In the genomic region with DNA sequence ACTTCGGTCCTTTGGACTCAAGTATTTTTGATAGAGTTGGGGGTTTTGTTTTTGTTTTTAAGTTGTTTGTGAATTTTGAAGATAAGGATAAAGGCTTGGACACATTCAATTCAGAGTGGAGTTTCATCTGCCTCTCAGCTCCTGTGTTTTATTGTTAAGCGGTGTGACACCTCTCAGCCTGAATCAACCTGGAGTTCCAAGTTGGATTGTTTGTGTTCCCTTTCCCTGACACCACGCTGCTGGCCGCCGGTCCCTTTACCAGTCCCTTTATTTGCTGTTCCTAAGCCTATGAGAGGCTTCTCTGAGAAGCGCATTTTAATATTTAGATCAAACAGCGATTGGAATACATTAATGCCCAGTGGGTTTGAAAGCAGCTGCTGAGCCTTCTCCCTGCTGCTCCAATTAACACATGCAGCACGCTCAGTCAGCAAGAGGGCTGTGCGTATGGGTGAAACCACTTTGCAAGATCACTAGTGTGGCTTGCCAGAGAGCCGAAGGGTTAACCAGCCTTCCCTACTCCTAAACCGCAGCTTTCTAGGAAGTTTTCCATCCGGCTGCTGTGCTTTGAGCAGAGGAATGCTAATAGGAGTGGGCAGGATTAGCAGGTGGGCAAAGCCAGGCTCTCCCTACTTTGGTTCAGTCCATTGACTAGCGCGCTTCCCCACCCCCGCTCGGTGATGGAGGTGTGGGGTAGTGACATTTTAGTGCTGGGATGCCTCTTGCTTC, we compare ENCODE assay signal across 7 mouse cellular contexts.
DNase-seq lines count a peak whose midpoint lies in the region; ATAC-seq and TF ChIP-seq lines count a peak whose summit lies in the region.

No protein-coding gene starts in this region.

- H3K9me3 ChIP-seq in E14TG2a.4 (ENCODE audit: low read length), result no peaks in the 10 kb centered on the region
- no peaks in the 10 kb centered on the region for H3K9me3 ChIP-seq in forebrain, postnatal 0 days (ENCODE audit: low read length)
- no peaks in the 10 kb centered on the region for H3K9me3 ChIP-seq in liver, embryonic 16.5 days (replicated peaks; ENCODE audit: control insufficient read depth, low read length)
- no peaks in the 10 kb centered on the region for H3K9me3 ChIP-seq in stomach, embryonic 15.5 days

- peak overlapping the region; percentile 49 for H3K9ac ChIP-seq in forebrain, postnatal 0 days
- no peak overlapping the region for H3K9ac ChIP-seq in liver, embryonic 16.5 days (ENCODE audit: low read depth, low read length)
- H3K9ac ChIP-seq in stomach, embryonic 15.5 days, result no peak overlapping the region

- no peaks in the 10 kb centered on the region for H3K36me3 ChIP-seq in E14TG2a.4 (ENCODE audit: insufficient read depth, low read length)
- no peaks in the 10 kb centered on the region for H3K36me3 ChIP-seq in forebrain, postnatal 0 days (ENCODE audit: insufficient read depth)
- no peaks in the 10 kb centered on the region for H3K36me3 ChIP-seq in liver, embryonic 16.5 days (ENCODE audit: control insufficient read depth, insufficient read depth)
- H3K36me3 ChIP-seq in stomach, embryonic 15.5 days, result no peaks in the 10 kb centered on the region

- H3K27me3 ChIP-seq in E14TG2a.4 (ENCODE audit: insufficient read depth, low read length), result peaks cover 39% of the 10 kb centered on the region
- no peaks in the 10 kb centered on the region for H3K27me3 ChIP-seq in forebrain, postnatal 0 days (ENCODE audit: insufficient read depth, low read length)
- peaks cover 2% of the 10 kb centered on the region for H3K27me3 ChIP-seq in liver, embryonic 16.5 days (ENCODE audit: control insufficient read depth, insufficient read depth, low read depth, low read length)
- H3K27me3 ChIP-seq in stomach, embryonic 15.5 days (replicated peaks), result 0 out of 2 replicates have a peak, but pooled peaks cover 4% of the 10 kb centered on the region

- H3K4me3 ChIP-seq in E14TG2a.4 (replicated peaks; ENCODE audit: low read length), result peak overlapping the region; percentile 63
- H3K4me3 ChIP-seq in forebrain, postnatal 0 days (ENCODE audit: low read depth, low read length), result peak overlapping the region; percentile 48
- H3K4me3 ChIP-seq in liver, embryonic 16.5 days (ENCODE audit: low read depth, low read length), result peak overlapping the region; percentile 28
- peak overlapping the region; percentile 29 for H3K4me3 ChIP-seq in stomach, embryonic 15.5 days (replicated peaks)

- peak; percentile 91 for DNase-seq in MN1 (ENCODE audit: low spot score)
- DNase-seq in forebrain, postnatal 0 days, result peak; percentile 83
- DNase-seq in kidney, postnatal 36 days, result peak; percentile 13 to 36
- DNase-seq in ovary, postnatal 36 days (ENCODE audit: low spot score), result no peak

- peaks cover 17% of the 10 kb centered on the region for H3K4me1 ChIP-seq in E14TG2a.4 (replicated peaks; ENCODE audit: low read depth, low read length)
- peaks cover 11% of the 10 kb centered on the region; the same call in 1 of the 2 replicates for H3K4me1 ChIP-seq in forebrain, postnatal 0 days (ENCODE audit: insufficient read depth)
- H3K4me1 ChIP-seq in liver, embryonic 16.5 days (ENCODE audit: control insufficient read depth, low read depth, low read length), result no peaks in the 10 kb centered on the region; the same call in 1 of the 2 replicates
- peaks cover 12% of the 10 kb centered on the region; the same call in 1 of the 2 replicates for H3K4me1 ChIP-seq in stomach, embryonic 15.5 days

- TF ChIP-seq CTCF in E14TG2a.4 (conservative IDR thresholded peaks at IDR 0.05; ENCODE audit: low read length), result no peak
- TF ChIP-seq CTCF in forebrain, postnatal 0 days (IDR thresholded peaks at IDR 0.05; ENCODE audit: low read depth), result no peak

- peak overlapping the region; percentile 86 for H3K4me2 ChIP-seq in forebrain, postnatal 0 days (ENCODE audit: low read depth)
- H3K4me2 ChIP-seq in liver, embryonic 16.5 days (ENCODE audit: low read depth, low read length), result peak overlapping the region; percentile 45
- peak overlapping the region; percentile 67 for H3K4me2 ChIP-seq in stomach, embryonic 15.5 days

- ATAC-seq in forebrain, postnatal 0 days, result peak; percentile 93
- no peak for ATAC-seq in liver, embryonic 16.5 days (ENCODE audit: low read depth)
- peak; percentile 43; the same call in 1 of the 2 replicates for ATAC-seq in stomach, embryonic 15.5 days (ENCODE audit: insufficient read depth, low FRiP score, low read depth)

- WGBS in forebrain, postnatal 0 days, result 1% methylated on average over 16 of the region's 16 CpGs
- WGBS in liver, embryonic 16.5 days (ENCODE audit: insufficient replicate concordance), result 5% methylated on average over 16 of the region's 16 CpGs
- WGBS in stomach, embryonic 15.5 days, result 4% methylated on average over 16 of the region's 16 CpGs

- H3K27ac ChIP-seq in forebrain, postnatal 0 days (ENCODE audit: low read depth, low read length), result peak overlapping the region; percentile 77
- no peak overlapping the region for H3K27ac ChIP-seq in liver, embryonic 16.5 days (ENCODE audit: low read length)
- H3K27ac ChIP-seq in stomach, embryonic 15.5 days, result no peak overlapping the region
